Mouse (Mus musculus) 3134 (cell line): ENCODE measurements around the gene Mfap3.
A peak's percentile ranks its signal among the peaks of the same experiment; 100 is the strongest.

Experiments used
- DNase-seq: peaks from one replicate; pipeline ENCODE4 v3.0.0-alpha.2; 2011; ENCODE audit warnings: low spot score; ENCODE audit not compliant: insufficient read length; ENCODE audit errors: extremely low read depth

The Mfap3 gene

GRCm38 (mm10) chr11:57518091-57518750, at the start of gene Mfap3, which contains the start of gene Fam114a2:
Gene Mfap3 (plus strand): TSS chr11:57518664.
Gene Fam114a2 (minus strand): TSS chr11:57518617.
- peak; percentile 89 for DNase-seq

- no peak for DNase-seq
Measured at GRCm38 (mm10) chr11:57468706-57469105, 49.8 kb upstream of the Mfap3 start.

DNA sequence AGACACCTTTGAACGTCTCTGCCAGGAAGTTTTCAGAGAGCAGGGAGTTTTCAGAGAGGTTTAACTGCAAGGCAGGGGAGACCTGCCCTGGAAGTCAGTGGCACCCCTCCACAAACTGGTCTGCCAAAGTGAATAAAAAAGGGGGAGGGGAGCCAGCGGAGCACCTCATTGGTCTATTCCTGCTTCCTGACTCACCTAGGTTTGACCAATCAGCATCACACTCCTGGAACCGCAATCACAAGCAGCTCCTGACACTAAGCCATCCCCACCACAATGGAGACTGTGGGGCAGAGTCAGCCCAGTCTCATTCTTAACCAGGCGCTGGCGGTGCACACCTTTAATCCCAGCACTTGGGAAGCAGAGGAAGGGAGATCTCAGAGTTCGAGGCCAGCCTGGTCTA, 48.4 kb upstream of the Mfap3 start:
- DNase-seq: peak; percentile 25

DNA sequence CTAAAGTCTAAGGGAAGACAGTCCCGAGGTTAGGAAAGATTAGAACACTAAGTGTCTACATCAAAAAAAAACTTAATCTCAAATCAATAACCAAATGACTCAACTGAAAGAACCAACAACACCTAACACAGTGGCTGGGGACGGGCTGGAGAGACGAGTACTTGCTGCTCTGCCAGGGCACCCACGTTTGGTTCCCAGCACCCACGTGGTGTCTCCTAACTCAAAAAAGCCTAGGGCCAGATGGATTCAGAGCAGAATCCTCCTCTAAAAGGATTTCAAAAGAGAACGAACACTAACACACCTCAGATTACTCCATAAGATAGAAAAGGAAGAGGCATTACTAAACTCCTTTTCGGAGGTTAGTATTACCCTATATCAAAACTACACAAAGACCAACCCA, 47.5 kb upstream of the Mfap3 start:
- no peak for DNase-seq

- DNase-seq: no peak
Measured at GRCm38 (mm10) chr11:57474296-57474941, 44.0 kb upstream of the Mfap3 start.

- DNase-seq: no peak
Measured at GRCm38 (mm10) chr11:57475119-57475518, 43.3 kb upstream of the Mfap3 start.

DNA sequence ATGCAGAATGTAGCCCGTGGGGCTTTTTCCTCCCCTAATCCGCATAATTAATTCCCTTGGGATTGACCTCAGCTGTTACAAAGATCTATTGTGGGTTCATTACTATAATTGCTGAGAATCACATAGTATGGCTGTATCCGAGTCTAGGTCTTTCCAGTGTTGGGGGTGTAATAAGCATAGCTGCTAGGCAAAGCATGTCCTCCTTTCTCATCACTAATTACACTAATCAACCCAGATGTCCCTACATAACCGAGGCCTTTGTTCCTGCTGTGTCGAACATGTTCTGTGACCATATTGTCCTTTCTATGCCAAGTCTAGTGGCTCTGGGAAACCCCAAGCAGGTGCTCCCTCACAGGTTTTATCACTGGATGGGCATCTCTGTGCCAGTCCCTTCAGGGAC, 40.4 kb upstream of the Mfap3 start:
- no peak for DNase-seq

GRCm38 (mm10) chr11:57488436-57488835, 30.0 kb upstream of the Mfap3 start:
- DNase-seq: no peak

DNA sequence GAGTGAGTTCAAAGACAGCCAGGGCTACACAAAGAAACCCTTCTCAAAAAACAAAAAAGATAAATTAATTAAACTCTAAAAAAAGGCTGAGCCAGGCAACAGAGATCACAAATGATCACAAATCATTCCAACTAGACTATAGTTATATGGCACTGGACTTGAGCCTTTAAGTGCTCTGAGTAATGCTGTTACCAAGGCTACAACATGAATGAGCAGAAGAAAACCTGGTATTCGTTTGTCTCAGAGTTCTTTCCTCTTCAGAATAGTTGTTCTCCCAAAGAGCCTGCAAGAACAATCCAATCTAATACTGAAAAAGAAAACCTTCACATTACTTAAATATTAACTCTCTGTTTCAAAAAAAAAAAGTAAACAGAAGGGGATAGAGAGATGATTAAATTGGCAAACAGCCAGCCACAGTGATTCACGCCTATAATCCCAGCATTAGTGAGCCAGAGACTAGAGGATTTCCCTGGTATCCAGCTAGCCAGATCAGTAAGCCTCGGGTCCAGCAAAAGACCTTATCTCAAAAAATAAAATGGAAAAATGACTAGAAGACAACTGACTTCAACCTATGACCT, 21.9 kb upstream of the Mfap3 start:
- DNase-seq: no peak

- DNase-seq: no peak
Measured at GRCm38 (mm10) chr11:57497701-57498100, 20.8 kb upstream of the Mfap3 start.

DNA sequence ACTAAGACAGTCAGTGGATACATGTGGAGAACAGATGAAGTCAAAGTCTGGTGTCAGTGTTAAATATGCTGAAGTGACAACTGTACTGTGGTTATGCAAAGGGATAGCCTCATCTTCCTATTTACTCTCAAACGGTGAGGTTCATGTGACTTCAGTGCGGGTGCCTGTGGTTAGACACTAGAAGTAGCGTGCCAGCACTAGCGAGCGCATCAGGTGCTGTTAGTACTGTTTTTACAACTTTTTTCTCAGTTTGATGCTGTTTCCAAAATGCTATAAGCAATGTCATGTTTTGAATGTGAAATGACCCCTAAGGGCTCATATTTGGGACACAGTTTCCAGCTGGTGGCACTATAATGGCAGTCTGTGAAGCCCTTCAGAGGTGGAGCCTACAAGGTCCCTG, 20.2 kb upstream of the Mfap3 start:
- no peak for DNase-seq

- no peak for DNase-seq
Measured at GRCm38 (mm10) chr11:57503155-57503554, 15.3 kb upstream of the Mfap3 start.

GRCm38 (mm10) chr11:57506899-57507298, 11.6 kb upstream of the Mfap3 start:
- no peak for DNase-seq

- DNase-seq: no peak
Measured at GRCm38 (mm10) chr11:57515218-57515617, 3.2 kb upstream of the Mfap3 start.

DNA sequence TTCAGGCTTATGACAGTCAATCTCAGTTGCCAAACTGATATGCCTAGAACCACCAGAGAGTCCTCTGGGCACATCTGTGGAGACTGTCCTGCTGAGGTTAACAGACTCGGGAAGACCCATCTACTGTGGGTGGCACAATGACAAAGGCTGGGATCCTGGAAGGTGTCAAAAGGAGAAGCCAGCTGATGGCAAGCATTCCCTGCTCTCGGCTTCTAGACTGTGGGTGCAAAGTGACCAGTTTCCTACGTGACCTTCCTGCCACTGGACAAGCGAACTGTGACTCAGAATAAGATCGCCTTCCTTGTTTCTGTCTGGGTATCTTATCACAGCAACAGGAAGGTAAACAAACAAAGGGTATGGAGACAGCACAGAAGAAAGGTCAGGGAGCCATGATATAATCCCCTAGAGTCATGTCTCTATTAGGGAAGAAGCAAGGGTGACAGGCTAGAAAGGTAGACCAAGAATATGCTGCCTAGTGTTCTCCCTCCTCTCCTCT, 1.5 kb upstream of the Mfap3 start:
- no peak for DNase-seq

GRCm38 (mm10) chr11:57518751-57519148, 286 bp downstream of the Mfap3 start:
- DNase-seq: no peak

- DNase-seq: no peak
Measured at GRCm38 (mm10) chr11:57519304-57519703, 840 bp downstream of the Mfap3 start.

DNA sequence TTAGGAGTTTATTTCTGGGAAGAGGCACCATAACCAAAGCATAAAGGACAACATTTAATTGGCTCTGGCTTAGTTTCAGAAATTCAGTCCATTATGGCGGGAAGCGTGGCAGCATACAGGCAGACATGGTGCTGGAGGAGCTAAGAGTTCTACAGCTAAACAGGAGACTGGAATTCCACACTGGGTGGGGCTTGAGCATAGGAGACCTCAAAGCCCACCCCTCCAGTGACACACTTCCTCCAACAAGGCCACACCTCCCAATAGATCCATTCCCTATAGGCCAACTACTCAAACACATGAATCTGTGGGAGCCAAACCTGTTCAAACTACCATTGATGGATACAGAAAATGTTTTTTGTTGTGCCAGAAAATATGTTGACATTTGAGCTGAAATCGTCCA, 2.7 kb downstream of the Mfap3 start:
- DNase-seq: no peak

- DNase-seq: no peak
Measured at GRCm38 (mm10) chr11:57522046-57522445, 3.6 kb downstream of the Mfap3 start.

- DNase-seq: no peak
Measured at GRCm38 (mm10) chr11:57523418-57523817, 5.0 kb downstream of the Mfap3 start.

GRCm38 (mm10) chr11:57524597-57524996, 6.1 kb downstream of the Mfap3 start:
- no peak for DNase-seq

DNA sequence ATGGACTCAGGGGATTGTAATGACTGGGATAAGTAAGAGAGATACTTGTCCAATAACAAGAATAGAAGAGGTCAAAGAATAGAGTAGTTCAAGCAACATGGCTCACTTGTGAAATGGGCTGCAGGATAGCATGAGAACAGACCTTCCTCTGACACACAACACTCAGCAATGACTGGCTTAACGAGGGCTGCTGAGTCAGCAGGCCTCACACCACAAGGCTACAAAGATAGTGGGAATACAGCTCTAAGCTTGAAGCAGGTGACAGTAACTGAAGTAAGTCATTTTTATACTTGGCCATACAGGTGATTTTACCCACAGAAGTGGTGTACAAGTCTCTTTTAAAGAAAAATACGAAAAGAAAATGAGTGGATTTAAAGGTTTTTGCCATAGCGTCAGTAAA, 7.4 kb downstream of the Mfap3 start:
- DNase-seq: no peak
